Mouse (Mus musculus) CH12.LX (cell line): ENCODE measurements at regions not wholly inside any gene's neighbourhood (a gene's known extent, or its start where the extent isn't known, plus 50 kb on each side); places are given as distances from the start of the nearest gene placed in this dataset.

ENCODE experiments used
- DNase-seq: peaks from one replicate; pipeline ENCODE4 v3.0.0-alpha.2; 2013; ENCODE audit errors: extremely low read depth
- H3K27ac ChIP-seq: 2 replicates; pipeline ENCODE4 v1.5.1; 2012; ENCODE audit warnings: low read depth, mild to moderate bottlenecking, control low read depth, moderate library complexity; ENCODE audit not compliant: insufficient read depth
- H3K27me3 ChIP-seq: replicated peaks from 2 replicates; pipeline ENCODE3; 2012; ENCODE audit warnings: inconsistent platforms
- H3K36me3 ChIP-seq, 2 experiments: replicated peaks in 1 of 2; 2 replicates each; pipeline versions ENCODE3 to v1.6.1; 2012; ENCODE audit warnings: inconsistent platforms in 1 of 2, low read length in 1 of 2, mild to moderate bottlenecking in 1 of 2, mixed read lengths in 1 of 2, moderate library complexity in 1 of 2; ENCODE audit not compliant: control insufficient read depth in 1 of 2, insufficient read depth in 1 of 2
- H3K4me1 ChIP-seq, 2 experiments: 2 replicates each; pipeline ENCODE4 v1.6.1; 2012; ENCODE audit warnings: inconsistent platforms in 1 of 2, moderate library complexity in 1 of 2; ENCODE audit not compliant: insufficient read depth in 2 of 2, control insufficient read depth in 1 of 2
- H3K4me2 ChIP-seq: 2 replicates; pipeline ENCODE4 v1.6.1; 2012; ENCODE audit warnings: low read depth, mild to moderate bottlenecking, control low read depth; ENCODE audit not compliant: poor library complexity, insufficient read depth, severe bottlenecking
- H3K4me3 ChIP-seq, 3 experiments: fragments of 150-350 bp in 1 of 3; sonication (generic) in 1 of 3; replicated peaks in 1 of 3; 2 replicates each; pipeline versions ENCODE3 to v1.5.1; 2011 to 2012; ENCODE audit warnings: low read depth in 2 of 3, low read length in 2 of 3, mild to moderate bottlenecking in 2 of 3, moderate library complexity in 2 of 3, control low read depth in 1 of 3, improper control_type of control experiment in 1 of 3, inconsistent platforms in 1 of 3, mixed read lengths in 1 of 3; ENCODE audit not compliant: poor library complexity in 1 of 3
- H3K79me2 ChIP-seq: replicated peaks from 2 replicates; pipeline ENCODE4 v1.6.1; 2012; ENCODE audit warnings: mild to moderate bottlenecking, moderate library complexity; ENCODE audit not compliant: control insufficient read depth, poor library complexity, insufficient read depth, severe bottlenecking; ENCODE audit errors: extremely low read depth
- H3K9ac ChIP-seq: 2 replicates; pipeline ENCODE4 v1.6.1; 2012; ENCODE audit warnings: low read depth, mild to moderate bottlenecking, control low read depth, moderate library complexity; ENCODE audit not compliant: insufficient read depth
- H3K9me3 ChIP-seq: replicated peaks from 2 replicates; pipeline ENCODE3; 2012; ENCODE audit warnings: low read length, inconsistent platforms, mixed read lengths
- CHD1 ChIP-seq: IDR thresholded peaks from 2 replicates; pipeline ENCODE4 v1.6.1; 2012; ENCODE audit warnings: low read depth, low read length, improper control_type of control experiment, inconsistent platforms
- CHD2 ChIP-seq: IDR thresholded peaks from 2 replicates; pipeline ENCODE4 v1.6.1; 2011; ENCODE audit warnings: low read length, improper control_type of control experiment
- CTCF ChIP-seq, 2 experiments: IDR thresholded peaks in 1 of 2; conservative IDR thresholded peaks in 1 of 2; 2 replicates each; pipeline ENCODE4 v1.5.1; 2011 to 2012; ENCODE audit warnings: low read depth in 2 of 2, low read length in 2 of 2, improper control_type of control experiment in 1 of 2, inconsistent platforms in 1 of 2, mild to moderate bottlenecking in 1 of 2, moderate library complexity in 1 of 2
- E2F4 ChIP-seq: IDR thresholded peaks from 2 replicates; pipeline ENCODE4 v1.6.1; 2011; ENCODE audit warnings: low read depth, low read length, improper control_type of control experiment; ENCODE audit not compliant: insufficient replicate concordance
- ELF1 ChIP-seq: IDR thresholded peaks from 2 replicates; pipeline ENCODE4 v1.6.1; 2014; ENCODE audit warnings: low read depth, mild to moderate bottlenecking, inconsistent platforms, low read length, improper control_type of control experiment
- EP300 ChIP-seq: IDR thresholded peaks from 2 replicates; pipeline ENCODE4 v1.6.1; 2011; ENCODE audit warnings: low read length, improper control_type of control experiment
- ETS1 ChIP-seq: conservative IDR thresholded peaks from 2 replicates; pipeline ENCODE4 v1.6.1; 2012; ENCODE audit warnings: low read depth, mild to moderate bottlenecking, inconsistent platforms, low read length, improper control_type of control experiment, moderate library complexity
- GABPA ChIP-seq: IDR thresholded peaks from 2 replicates; pipeline ENCODE4 v1.6.1; 2012; ENCODE audit warnings: low read depth, low read length, improper control_type of control experiment, inconsistent platforms; ENCODE audit not compliant: insufficient replicate concordance
- HCFC1 ChIP-seq: IDR thresholded peaks from 2 replicates; pipeline ENCODE4 v1.6.1; 2012; ENCODE audit warnings: low read depth, mild to moderate bottlenecking, inconsistent platforms, low read length, improper control_type of control experiment
- JUN ChIP-seq: IDR thresholded peaks from 2 replicates; pipeline ENCODE4 v1.6.1; 2011; ENCODE audit warnings: low read depth, mild to moderate bottlenecking, low read length, improper control_type of control experiment, moderate library complexity; ENCODE audit not compliant: insufficient read depth
- JUND ChIP-seq: conservative IDR thresholded peaks from 2 replicates; pipeline ENCODE4 v1.6.1; 2011; ENCODE audit warnings: low read depth, low read length, improper control_type of control experiment
- KAT2A ChIP-seq: IDR thresholded peaks from 2 replicates; pipeline ENCODE4 v1.6.1; 2012; ENCODE audit warnings: low read length, improper control_type of control experiment, inconsistent platforms; ENCODE audit not compliant: insufficient replicate concordance
- MAX ChIP-seq: IDR thresholded peaks from 2 replicates; pipeline ENCODE4 v1.6.1; 2011; ENCODE audit warnings: low read length, improper control_type of control experiment
- MEF2A ChIP-seq: IDR thresholded peaks from 2 replicates; pipeline ENCODE4 v1.6.1; 2014; ENCODE audit warnings: low read depth, mild to moderate bottlenecking, inconsistent platforms, low read length, improper control_type of control experiment, borderline replicate concordance
- MXI1 ChIP-seq: IDR thresholded peaks from 2 replicates; pipeline ENCODE4 v1.6.1; 2011; ENCODE audit warnings: mild to moderate bottlenecking, low read depth, low read length, improper control_type of control experiment
- NRF1 ChIP-seq: IDR thresholded peaks from 2 replicates; pipeline ENCODE4 v1.6.1; 2014; ENCODE audit warnings: low read depth, mild to moderate bottlenecking, inconsistent platforms, low read length, improper control_type of control experiment, moderate library complexity
- PAX5 ChIP-seq: IDR thresholded peaks from 2 replicates; pipeline ENCODE4 v1.6.1; 2012; ENCODE audit warnings: low read length, inconsistent platforms, mixed read lengths
- RAD21 ChIP-seq: IDR thresholded peaks from 2 replicates; pipeline ENCODE4 v1.6.1; 2011; ENCODE audit warnings: low read depth, mild to moderate bottlenecking, low read length, improper control_type of control experiment, moderate library complexity
- RCOR1 ChIP-seq: conservative IDR thresholded peaks from 2 replicates; pipeline ENCODE4 v1.6.1; 2012; ENCODE audit warnings: low read depth, mild to moderate bottlenecking, inconsistent platforms, low read length, improper control_type of control experiment
- SMC3 ChIP-seq: IDR thresholded peaks from 2 replicates; pipeline ENCODE4 v1.6.1; 2011; ENCODE audit warnings: low read depth, low read length, improper control_type of control experiment
- TBP ChIP-seq: conservative IDR thresholded peaks from 2 replicates; pipeline ENCODE4 v1.6.1; 2011; ENCODE audit warnings: low read depth, low read length, improper control_type of control experiment
- UBTF ChIP-seq: IDR thresholded peaks from 2 replicates; pipeline ENCODE4 v1.6.1; 2012; ENCODE audit warnings: low read depth, mild to moderate bottlenecking, inconsistent platforms, low read length, improper control_type of control experiment, moderate library complexity
- ZMIZ1 ChIP-seq: IDR thresholded peaks from 2 replicates; pipeline ENCODE4 v1.6.1; 2012; ENCODE audit warnings: low read depth, mild to moderate bottlenecking, inconsistent platforms, low read length, improper control_type of control experiment
- dilution Hi-C: fragments of 300-500 bp; cut with MboI; formaldehyde crosslinking; loops from 2 replicates; pipeline ENCODE4 v1.14.3; 2020; ENCODE audit warnings: low sequenced_read_pairs; ENCODE audit not compliant: extremely low pct_unique_long_range_greater_than_20kb, extremely low pct_ligation_motif_present
- in situ Hi-C: fragments of 300-500 bp; cut with MboI; formaldehyde crosslinking; loops from 3 replicates; pipeline ENCODE4 v1.14.3; 2019; ENCODE audit warnings: low sequenced_read_pairs, low pct_ligation_motif_present, low pct_unique_long_range_greater_than_20kb, mixed read lengths

DNA sequence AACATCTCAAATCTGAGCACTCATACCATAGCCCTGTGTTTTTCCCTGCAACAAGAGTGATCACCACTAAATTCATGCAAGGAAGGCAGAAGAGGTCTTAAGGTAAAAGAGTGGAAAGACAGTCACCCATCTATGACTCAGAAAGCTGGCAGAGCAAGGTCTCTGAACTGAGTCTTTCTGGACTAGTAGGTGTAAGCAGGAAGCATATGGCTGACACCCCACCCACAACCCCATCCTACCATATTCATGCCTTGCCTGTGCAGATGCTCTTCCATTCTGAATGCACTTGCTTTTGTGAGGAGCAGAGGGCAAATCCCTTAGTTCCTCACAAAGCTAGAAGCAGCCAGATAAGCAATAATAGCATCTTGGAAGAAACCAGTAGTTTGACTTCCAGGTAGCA lies 178.8 kb upstream of the Ghitm start:
- no peak overlapping the region for H3K9ac ChIP-seq

DNA sequence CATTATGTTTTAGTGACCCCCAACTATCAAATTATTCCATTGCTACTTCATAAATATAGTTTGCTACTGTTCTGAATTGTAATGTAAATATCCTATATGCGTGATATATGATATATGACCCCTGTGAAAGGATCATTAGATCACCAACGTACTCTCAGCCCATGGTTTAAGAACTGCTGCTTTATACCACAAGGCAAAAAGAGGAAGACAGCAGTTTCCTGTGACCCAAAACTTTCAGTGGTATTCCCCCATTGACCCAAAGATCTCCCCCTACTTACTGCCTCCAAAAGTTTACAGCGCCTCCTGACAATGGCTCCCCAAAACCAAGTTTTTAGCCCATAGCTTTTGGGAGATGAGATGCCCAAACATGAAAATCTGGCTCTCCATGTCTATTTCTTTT lies 177.8 kb upstream of the Ghitm start:
- Histone ChIP-seq H3K4me2 (no peak overlapping the region), H3K4me3 (no peak overlapping the region)
- in situ Hi-C loops = no loop called here
- TF ChIP-seq SMC3 (no peak), NRF1 (no peak), JUN (no peak), MXI1 (no peak)
- TF ChIP-seq, all 38 proteins: peak for 0
- H3K36me3 ChIP-seq = no peaks in the 10 kb centered on the region
- H3K27ac ChIP-seq = no peak overlapping the region
- no peak overlapping the region for H3K9ac ChIP-seq
- no peaks in the 10 kb centered on the region for H3K9me3 ChIP-seq
- H3K27me3 ChIP-seq = peaks cover 45% of the 10 kb centered on the region
- dilution Hi-C loops = no loop called here
- H3K4me1 ChIP-seq = no peaks in the 10 kb centered on the region
- H3K79me2 ChIP-seq = no peaks in the 10 kb centered on the region
- no peak for DNase-seq

More for the DNA sequence above, 178.8 kb upstream of the Ghitm start:
- Histone ChIP-seq H3K4me1 (no peaks in the 10 kb centered on the region), H3K27ac (no peak overlapping the region), H3K27me3 (peaks cover 49% of the 10 kb centered on the region), H3K9me3 (no peaks in the 10 kb centered on the region), H3K79me2 (no peaks in the 10 kb centered on the region), H3K36me3 (no peaks in the 10 kb centered on the region), H3K4me3 (no peak overlapping the region), H3K4me2 (no peak overlapping the region)
- TF ChIP-seq CHD1 (no peak), MEF2A (no peak), KAT2A (no peak), EP300 (no peak), PAX5 (no peak), ELF1 (no peak), MXI1 (no peak), RAD21 (no peak), E2F4 (no peak)
- in situ Hi-C loops = no loop called here
- DNase-seq = no peak
- dilution Hi-C loops = no loop called here

DNA sequence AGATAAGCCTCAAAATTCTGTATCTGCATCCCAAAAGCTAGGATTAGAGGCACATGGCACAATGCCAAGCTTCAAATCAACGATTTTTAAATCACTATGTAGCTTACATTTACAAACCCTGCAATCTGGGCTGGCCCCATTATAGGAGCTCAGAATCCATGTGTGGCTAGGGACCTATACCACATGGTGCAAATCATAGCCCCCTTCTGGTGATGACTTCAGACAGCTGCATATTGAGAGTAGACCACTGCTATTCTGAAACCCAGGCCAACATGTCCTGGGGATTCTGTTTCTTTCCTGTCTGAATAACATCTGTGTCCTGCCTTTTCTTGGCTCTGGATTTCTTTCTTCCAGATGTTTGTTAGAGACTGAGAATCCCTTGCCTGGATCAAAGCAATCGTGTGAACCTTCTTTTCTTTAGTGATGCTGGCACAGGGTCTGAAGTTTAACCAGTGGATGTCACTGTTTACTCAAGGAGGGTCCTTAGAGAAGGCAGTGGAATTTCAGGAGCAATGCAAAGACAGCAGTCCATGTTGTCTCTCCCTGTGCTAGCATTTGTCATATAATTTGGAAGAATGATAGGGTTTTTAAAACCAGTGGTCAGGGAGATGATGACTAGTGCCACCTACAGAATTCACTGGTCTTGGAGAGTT lies 171.7 kb upstream of the Ghitm start:
- in situ Hi-C loops = no loop called here
- TF ChIP-seq NRF1 = no peak
- no peak for TF ChIP-seq UBTF
- no peak for TF ChIP-seq ETS1
- TF ChIP-seq CHD2 = no peak
- no peak for TF ChIP-seq ELF1
- no peak for TF ChIP-seq RAD21
- no peak for TF ChIP-seq GABPA
- no peak for TF ChIP-seq TBP
- TF ChIP-seq JUND = no peak
- TF ChIP-seq RCOR1 = no peak
- no peak for TF ChIP-seq CTCF (conservative IDR thresholded peaks at IDR 0.05 in 1 of 2, IDR thresholded peaks at IDR 0.05 in 1 of 2; ENCODE audit: low read depth in 2 of 2, low read length in 2 of 2)
- TF ChIP-seq HCFC1 = no peak
- no peak for TF ChIP-seq MAX
- TF ChIP-seq ZMIZ1 = no peak
- Histone ChIP-seq H3K4me2 (no peak overlapping the region), H3K4me1 (no peaks in the 10 kb centered on the region), H3K27me3 (peaks cover 35% of the 10 kb centered on the region), H3K4me3 (no peak overlapping the region), H3K36me3 (no peaks in the 10 kb centered on the region), H3K9me3 (no peaks in the 10 kb centered on the region), H3K79me2 (no peaks in the 10 kb centered on the region), H3K9ac (no peak overlapping the region), H3K27ac (no peak overlapping the region)
- dilution Hi-C loops = no loop called here
- DNase-seq = no peak
